Mouse (Mus musculus) WW6 (cell line): ENCODE measurements around the gene Scgb1b20.
"Not testable (repeated sequence)": the region's sequence is repeated elsewhere in the genome, so short reads cannot be mapped to it uniquely, and the experiment has no call there.

Source experiments
- DNase-seq: peaks from one replicate; pipeline ENCODE4 v3.0.0-alpha.2; 2013; ENCODE audit warnings: low read depth, low spot score

Scgb1b20 gene

GRCm38 (mm10) chr7:33372934-33373333 lies at the start of gene Scgb1b20:
Gene Scgb1b20, plus strand, starts transcription at chr7:33373234.
- DNase-seq, result not testable (repeated sequence)

- DNase-seq, result not testable (repeated sequence)
Observed at GRCm38 (mm10) chr7:33366222-33366621, 6.8 kb upstream of the Scgb1b20 start, which contains the start of gene Scgb2b20. Gene Scgb2b20, minus strand, starts transcription at chr7:33366322.

GRCm38 (mm10) chr7:33399749-33400148 lies 26.7 kb downstream of the Scgb1b20 start:
- not testable (repeated sequence) for DNase-seq

GRCm38 (mm10) chr7:33401650-33402049 lies 28.6 kb downstream of the Scgb1b20 start:
- DNase-seq, result no peak

GRCm38 (mm10) chr7:33409681-33410080 lies 36.6 kb downstream of the Scgb1b20 start:
- DNase-seq, result not testable (repeated sequence)
